Mouse (Mus musculus) cerebellum, adult 11-12 months (tissue): ENCODE results near the gene Phf20.
"Not testable (repeated sequence)": the region's sequence is repeated elsewhere in the genome, so short reads cannot be mapped to it uniquely, and the experiment has no call there.

Source experiments
- DNase-seq: peaks from one replicate; pipeline ENCODE4 v3.0.0; 2022

Phf20 gene

GRCm38 (mm10) chr2:156196302-156197128 lies at the start of gene Phf20:
TSS of gene Phf20 (plus strand) at chr2:156196466.
- peak; percentile 98 for DNase-seq

DNA sequence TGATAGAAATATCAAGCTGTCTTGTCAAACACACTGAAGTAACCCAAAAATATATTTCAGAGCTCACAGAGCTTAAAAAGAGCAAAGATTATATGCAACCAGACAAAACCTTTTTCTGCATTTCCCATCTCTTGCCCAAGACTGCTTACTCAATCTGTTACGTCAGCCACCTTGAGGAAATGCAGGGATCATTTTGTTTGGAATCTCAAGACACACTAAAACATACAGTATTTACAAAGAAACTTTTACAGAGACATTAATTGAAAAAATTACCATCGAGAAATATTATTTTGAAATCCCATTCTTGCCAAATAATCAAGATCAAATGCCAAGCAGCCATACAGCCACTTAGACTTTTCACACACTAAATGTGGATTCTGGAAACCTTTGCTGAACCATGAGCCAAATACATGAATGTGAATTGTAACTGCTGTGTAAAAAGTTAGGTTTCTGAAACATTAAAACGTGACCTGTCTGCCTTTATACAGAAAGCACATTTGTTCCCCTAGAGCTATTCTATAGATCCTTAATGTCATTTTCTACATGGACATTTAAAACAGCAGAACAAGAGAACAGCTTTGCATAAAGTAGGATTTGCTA lies 48.9 kb upstream of the Phf20 start:
- no peak for DNase-seq

- no peak for DNase-seq
These were observed 44.7 kb upstream of the Phf20 start for GRCm38 (mm10) chr2:156151538-156151937.

GRCm38 (mm10) chr2:156165478-156165877 lies 30.8 kb upstream of the Phf20 start:
- DNase-seq: no peak

GRCm38 (mm10) chr2:156166557-156166956 lies 29.7 kb upstream of the Phf20 start:
- no peak for DNase-seq

DNA sequence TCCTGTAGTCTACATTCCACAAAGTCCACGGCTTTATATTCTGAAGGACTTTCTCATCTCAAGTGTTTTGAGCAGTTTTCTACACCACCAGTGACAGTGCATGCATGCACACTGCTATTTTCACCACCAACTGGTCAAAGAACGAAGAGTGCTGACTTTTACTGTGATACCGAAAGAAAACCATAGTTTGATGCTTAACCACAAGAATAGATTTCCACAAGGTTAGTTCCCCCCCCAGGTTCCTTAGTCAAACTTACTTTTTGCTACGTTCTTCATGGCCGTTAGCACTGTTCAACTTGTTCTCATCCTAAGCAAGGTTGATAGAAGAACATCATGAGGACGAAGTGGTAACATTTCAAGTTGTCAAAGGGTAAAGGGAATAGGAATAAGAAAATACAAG lies 19.2 kb upstream of the Phf20 start:
- DNase-seq: no peak

DNA sequence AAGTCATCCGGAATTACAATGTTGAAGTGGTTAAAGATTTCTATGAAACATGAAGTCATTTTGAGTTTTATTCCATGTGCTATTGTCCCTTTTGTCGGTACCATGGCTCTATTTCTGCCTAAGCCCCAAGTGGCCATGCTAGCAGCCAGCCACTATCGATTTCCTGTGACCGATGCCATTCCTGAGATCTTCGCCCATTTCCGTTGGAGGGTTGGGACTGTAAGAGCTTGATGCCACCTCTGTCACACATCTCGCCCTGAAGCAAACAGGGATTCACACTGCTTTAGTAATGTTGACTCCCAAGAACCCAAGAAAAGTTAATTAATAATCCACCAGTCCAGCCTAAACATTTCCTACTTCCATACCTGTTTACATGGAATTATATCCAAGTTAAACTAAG lies 18.6 kb upstream of the Phf20 start:
- DNase-seq: no peak

- DNase-seq: no peak
These were observed 17.0 kb upstream of the Phf20 start for GRCm38 (mm10) chr2:156179046-156179795.

DNA sequence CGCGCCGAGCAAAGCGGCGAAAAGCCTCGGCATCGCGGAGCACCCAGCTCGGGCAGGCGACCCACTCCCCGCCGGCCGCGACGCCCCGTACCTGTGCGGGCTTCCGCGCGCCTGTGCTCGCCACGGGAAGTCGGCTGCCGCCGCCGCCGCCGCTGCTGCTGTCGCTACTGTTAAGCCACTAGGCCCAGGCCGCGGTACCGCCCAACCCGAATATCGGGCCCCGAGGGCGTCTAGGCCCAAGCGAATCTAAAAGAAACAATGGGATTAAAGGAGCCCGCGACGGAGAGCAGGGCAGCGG lies 16.5 kb upstream of the Phf20 start:
- no peak for DNase-seq

- DNase-seq: peak; percentile 100
These were observed 16.0 kb upstream of the Phf20 start, which contains the start of gene Rbm39 for GRCm38 (mm10) chr2:156180094-156180821. TSS of gene Rbm39 (minus strand) at chr2:156180238.

DNA sequence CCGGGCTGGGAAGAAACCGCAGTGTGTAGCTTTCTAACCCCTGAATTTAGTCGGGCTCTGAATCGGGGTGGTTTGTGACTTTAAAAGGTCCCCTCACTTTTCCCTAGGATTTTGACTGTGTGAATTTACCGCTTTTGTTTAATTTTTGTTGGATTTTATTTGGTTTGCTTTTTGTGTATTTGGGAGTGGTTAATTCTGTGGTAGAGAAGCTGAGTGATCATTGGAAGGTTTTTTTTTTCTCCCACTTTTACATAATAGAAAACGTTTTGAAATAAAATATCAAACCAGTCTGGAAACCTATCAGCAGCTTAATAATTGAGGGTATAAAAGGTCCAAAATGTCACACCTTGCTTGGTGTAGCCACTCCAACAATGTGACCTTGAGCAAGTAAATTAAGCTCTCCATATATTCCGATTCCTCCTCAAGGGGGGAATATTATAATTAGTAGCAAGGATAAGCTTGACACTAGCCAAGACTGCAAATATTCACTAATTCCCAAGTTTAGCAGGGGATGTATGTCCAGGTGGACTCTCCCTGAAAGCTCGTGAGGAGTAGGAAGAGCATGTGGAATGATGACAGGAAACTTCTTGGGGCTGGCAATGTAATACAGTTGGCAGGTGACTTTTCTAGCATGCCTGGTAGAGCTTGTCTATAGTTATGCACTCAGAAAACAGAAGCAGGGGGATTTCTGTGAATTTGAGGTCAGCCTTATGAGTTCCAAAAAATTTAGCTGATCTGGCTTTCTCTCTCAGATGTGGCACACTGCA lies 15.3 kb upstream of the Phf20 start:
- no peak for DNase-seq

GRCm38 (mm10) chr2:156181592-156181991 lies 14.7 kb upstream of the Phf20 start:
- DNase-seq: no peak

GRCm38 (mm10) chr2:156189241-156189640 lies 7.0 kb upstream of the Phf20 start:
- DNase-seq: not testable (repeated sequence)

GRCm38 (mm10) chr2:156190004-156190896 lies 6.0 kb upstream of the Phf20 start:
- DNase-seq: no peak

- DNase-seq: no peak
These were observed 4.7 kb upstream of the Phf20 start for GRCm38 (mm10) chr2:156191540-156191939.

DNA sequence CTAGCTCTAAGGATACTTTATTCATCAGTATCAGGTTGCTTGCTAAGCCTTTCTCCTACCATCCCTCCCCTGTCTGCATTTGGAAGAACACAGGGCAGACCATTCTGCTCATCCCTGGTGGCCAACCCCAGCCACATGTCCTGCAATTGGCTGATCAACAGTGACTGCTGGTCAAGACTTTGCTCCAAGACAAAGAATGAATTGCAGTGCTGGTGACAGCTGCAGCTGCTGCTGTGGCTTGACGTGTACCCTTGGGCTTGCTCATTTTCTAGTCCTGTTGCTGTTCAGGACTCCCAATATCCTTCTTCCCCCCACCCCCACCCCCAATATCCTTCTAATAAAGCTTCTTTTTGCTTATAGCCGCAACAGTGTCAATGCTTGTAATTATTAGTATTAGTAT lies 4.2 kb upstream of the Phf20 start:
- DNase-seq: no peak

- DNase-seq: no peak
These were observed 3.0 kb upstream of the Phf20 start for GRCm38 (mm10) chr2:156193066-156193862.

- DNase-seq: peak; percentile 7
These were observed 1.7 kb upstream of the Phf20 start for GRCm38 (mm10) chr2:156194571-156194970.

DNA sequence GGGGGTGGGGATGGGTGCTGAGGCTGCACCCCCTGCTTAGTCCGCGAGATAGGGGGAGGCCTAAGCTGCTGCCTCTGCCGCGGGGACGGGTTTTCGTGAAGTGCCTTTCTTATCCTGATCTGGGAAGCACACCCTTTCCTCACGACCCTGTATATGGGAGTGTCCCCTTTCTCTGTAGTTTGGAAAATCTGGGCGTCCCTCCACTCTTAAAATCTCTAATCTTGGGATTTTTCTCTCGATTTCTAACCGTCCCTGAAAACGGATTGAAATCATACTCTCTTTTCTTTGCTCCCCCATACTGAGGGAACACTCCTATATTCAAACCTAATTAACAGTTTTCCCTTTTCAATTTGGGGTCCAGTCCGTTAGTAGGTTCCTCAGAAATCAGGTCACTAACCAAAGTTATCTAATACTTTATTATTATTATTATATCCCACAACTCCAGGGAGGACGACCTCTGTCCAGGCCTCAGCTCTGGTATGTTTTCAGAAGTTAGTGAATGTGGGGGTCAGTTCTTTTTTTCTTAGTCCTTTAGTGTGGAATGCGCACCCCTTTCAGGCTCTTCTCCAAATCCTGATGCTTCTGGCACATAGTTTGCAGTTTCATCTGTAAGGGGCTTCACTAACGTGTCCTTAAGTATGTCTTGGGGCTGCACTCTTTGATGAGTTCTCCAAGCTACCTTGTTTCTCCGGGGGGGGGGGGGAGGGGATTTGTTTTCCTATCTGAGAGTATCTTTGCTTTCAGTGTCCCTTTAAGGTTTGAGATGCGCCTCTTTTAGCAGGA lies 1.1 kb downstream of the Phf20 start:
- peak; percentile 43 for DNase-seq

GRCm38 (mm10) chr2:156199944-156200343 lies 3.7 kb downstream of the Phf20 start:
- DNase-seq: no peak
